Mouse (Mus musculus) gastrocnemius, adult 8-10 months (tissue): ENCODE measurements around the gene Zp2. TPM values are rescaled to one million over a fixed set of nuclear protein-coding genes. Genes with fewer than 3 reads are reported as not detected.

ENCODE experiments used
- DNase-seq, 2 experiments: peaks; one replicate each; pipeline ENCODE4 v3.0.0; 2022; ENCODE audit warnings: low spot score in 2 of 2
- total RNA-seq, 4 experiments: library from RNA; stranded (reverse); gene quantifications; 2 replicates each; pipeline ENCODE4 v1.2.4; 2022

Gene Zp2
- total RNA-seq, 4 experiments from 2014 or later, result 0.20 to 0.31 (median 0.29) TPM; not detected in 1

GRCm38 (mm10) chr7:120150257-120150656 lies 5.2 kb upstream of the Zp2 start:
- DNase-seq, result no peak

- no peak for DNase-seq
Measured at GRCm38 (mm10) chr7:120142743-120143142, 2.3 kb downstream of the Zp2 start.

- no peak for DNase-seq
Measured at GRCm38 (mm10) chr7:120128951-120129350, 16.1 kb downstream of the Zp2 start.

GRCm38 (mm10) chr7:120127686-120128059 lies 17.4 kb downstream of the Zp2 start:
- no peak for DNase-seq

- DNase-seq, result no peak
Measured at GRCm38 (mm10) chr7:120126976-120127685, 18.0 kb downstream of the Zp2 start.

GRCm38 (mm10) chr7:120124844-120125243 lies 20.2 kb downstream of the Zp2 start:
- peak; percentile 31 to 40 for DNase-seq

- DNase-seq, result peak in 1 of 2 experiments; percentile 40
Measured at GRCm38 (mm10) chr7:120123776-120124175, 21.3 kb downstream of the Zp2 start.

GRCm38 (mm10) chr7:120117529-120117928 lies 27.6 kb downstream of the Zp2 start:
- no peak for DNase-seq

GRCm38 (mm10) chr7:120116976-120117375 lies 28.1 kb downstream of the Zp2 start:
- no peak for DNase-seq

GRCm38 (mm10) chr7:120109676-120110075 lies 35.4 kb downstream of the Zp2 start:
- no peak for DNase-seq

- no peak for DNase-seq
Measured at GRCm38 (mm10) chr7:120106356-120106755, 38.7 kb downstream of the Zp2 start.

- DNase-seq, result no peak
Measured at GRCm38 (mm10) chr7:120104975-120105374, 40.1 kb downstream of the Zp2 start.

GRCm38 (mm10) chr7:120103019-120103567 lies 42.0 kb downstream of the Zp2 start:
- DNase-seq, result no peak

GRCm38 (mm10) chr7:120102164-120102972 lies 42.7 kb downstream of the Zp2 start, which contains the start of gene Tmem159:
Gene Tmem159, plus strand, starts transcription at chr7:120102353.
- DNase-seq, result peak; percentile 92

- DNase-seq, result peak; percentile 40 to 56
Measured at GRCm38 (mm10) chr7:120098403-120098802, 46.7 kb downstream of the Zp2 start.

GRCm38 (mm10) chr7:120097845-120098244 lies 47.2 kb downstream of the Zp2 start:
- DNase-seq, result peak; percentile 51 to 54

GRCm38 (mm10) chr7:120095180-120095579 lies 49.9 kb downstream of the Zp2 start, which contains the start of gene Dnah3:
Gene Dnah3, minus strand, starts transcription at chr7:120095280.
- no peak for DNase-seq

GRCm38 (mm10) chr7:120094216-120094615 lies 50.9 kb downstream of the Zp2 start:
- no peak for DNase-seq

- no peak for DNase-seq
Measured at GRCm38 (mm10) chr7:120093033-120093432, 52.1 kb downstream of the Zp2 start.

GRCm38 (mm10) chr7:120080177-120080576 lies 64.9 kb downstream of the Zp2 start:
- DNase-seq, result no peak
